Mouse (Mus musculus) hindbrain, embryonic 13.5 days (tissue): Measurements from ENCODE around the gene Igfbp5. TPM values are rescaled to one million over a fixed set of nuclear protein-coding genes. Genes with fewer than 3 reads are reported as not detected.

Experiments used
- ATAC-seq: fragments of 200-750 bp; cut with Nextera tagmentation; 2 replicates; pipeline ENCODE4 v1.8.0; 2017; ENCODE audit warnings: moderate TSS enrichment; ENCODE audit not compliant: low FRiP score
- H3K27ac ChIP-seq: fragments of 300-500 bp; sonication (generic); 2 replicates; pipeline ENCODE4 v1.5.1; 2015; ENCODE audit warnings: inconsistent platforms, mild to moderate bottlenecking, moderate library complexity
- H3K27me3 ChIP-seq: fragments of 300-500 bp; sonication (generic); 2 replicates; pipeline ENCODE4 v1.6.1; 2015; ENCODE audit warnings: mild to moderate bottlenecking, inconsistent platforms
- H3K36me3 ChIP-seq: fragments of 300-500 bp; sonication (generic); 2 replicates; pipeline ENCODE4 v1.6.1; 2015; ENCODE audit warnings: mild to moderate bottlenecking, inconsistent platforms
- H3K4me1 ChIP-seq: fragments of 300-500 bp; sonication (generic); replicated peaks from 2 replicates; pipeline ENCODE4 v1.6.1; 2015; ENCODE audit warnings: inconsistent platforms
- H3K4me2 ChIP-seq: fragments of 300-500 bp; sonication (generic); 2 replicates; pipeline ENCODE4 v1.6.1; 2015; ENCODE audit warnings: inconsistent platforms, mild to moderate bottlenecking, moderate library complexity
- H3K4me3 ChIP-seq: fragments of 300-500 bp; sonication (generic); 2 replicates; pipeline ENCODE4 v1.5.1; 2015; ENCODE audit warnings: mild to moderate bottlenecking, inconsistent platforms
- H3K9ac ChIP-seq: fragments of 300-500 bp; sonication (generic); 2 replicates; pipeline ENCODE4 v1.6.1; 2015; ENCODE audit warnings: mild to moderate bottlenecking, inconsistent platforms
- H3K9me3 ChIP-seq: fragments of 300-500 bp; sonication (generic); 2 replicates; pipeline ENCODE4 v1.6.1; 2016; ENCODE audit warnings: inconsistent platforms
- WGBS: fragments of 180-500 bp; shearing (Covaris S2); methylation state at CpG from one replicate; pipeline ENCODE4 v1.1.7; 2015; 5-methylcytosine and 5-hydroxymethylcytosine counted together
- polyA plus RNA-seq: library from polyadenylated mRNA; unstranded; fragments of >200 nt; fragmentation: Nextera tagmentation; extraction: Ambion mirVana; gene quantifications from 2 replicates; pipeline ENCODE4 v1.2.1, GENCODE M21; 2015

The Igfbp5 gene
- polyA plus RNA-seq, result 60.5 and 68.4 TPM in 2 replicates

DNA sequence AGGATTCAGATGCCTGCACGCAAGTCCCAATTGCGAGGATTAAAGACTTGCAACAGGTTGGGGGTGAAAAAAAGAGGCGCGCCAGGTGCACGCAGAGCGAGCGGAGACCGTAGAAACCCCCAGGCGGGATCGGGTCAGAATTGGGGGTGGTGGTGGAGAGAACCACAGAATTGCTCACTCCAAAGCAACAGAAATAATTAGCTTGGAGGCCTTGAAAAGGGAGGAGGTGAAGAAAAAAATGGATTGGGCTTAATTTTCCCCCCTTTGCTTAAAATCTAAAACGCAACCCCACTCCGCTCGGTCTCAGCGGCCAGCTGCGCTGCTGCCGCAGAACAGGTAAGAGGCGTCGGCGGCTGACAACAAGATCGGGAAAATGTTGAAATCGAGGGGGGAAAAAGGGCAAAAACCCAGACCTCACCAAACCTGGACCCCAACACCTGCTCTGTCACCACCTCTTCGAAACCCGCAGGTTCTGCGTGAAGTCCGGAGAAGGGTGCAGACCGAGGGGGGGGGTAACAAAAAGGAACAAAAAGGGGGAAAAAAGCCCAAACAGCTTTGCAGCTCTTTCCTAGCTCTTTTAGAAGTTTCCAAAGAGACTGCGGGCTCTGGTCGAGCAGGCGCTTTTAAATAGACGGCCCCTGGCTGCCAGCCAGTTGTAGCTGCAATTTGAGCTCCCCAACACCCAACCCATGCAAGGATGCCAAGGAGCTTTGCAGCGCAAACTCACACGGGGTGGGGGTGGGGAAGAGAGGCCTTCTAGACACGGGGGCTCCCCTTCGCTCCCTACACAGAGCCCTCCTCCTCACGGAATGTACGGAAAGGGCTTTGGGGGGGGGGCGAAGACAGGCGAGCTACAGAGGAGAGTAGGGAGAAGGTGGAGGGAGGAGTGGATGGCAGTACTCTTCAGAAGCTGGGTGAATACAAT, at the start of gene Igfbp5:
Igfbp5 (minus strand) TSS at position 598 of the 925 bp plus-strand sequence.
- H3K27ac ChIP-seq, result peak within 1 kb of the TSS; percentile 83
- H3K9me3 ChIP-seq, result no peaks in the 10 kb centered on the region
- peaks cover 60% of the 10 kb centered on the region for H3K4me1 ChIP-seq
- WGBS, result under 1% methylated on average over 38 of the region's 38 CpGs
- peak; percentile 26 for ATAC-seq
- H3K36me3 ChIP-seq, result no peaks in the 10 kb centered on the region
- H3K4me2 ChIP-seq, result peak within 1 kb of the TSS; percentile 95
- peak within 1 kb of the TSS; percentile 57 for H3K4me3 ChIP-seq
- H3K27me3 ChIP-seq, result peaks cover 50% of the 10 kb centered on the region
- H3K9ac ChIP-seq, result peak within 1 kb of the TSS; percentile 78

DNA sequence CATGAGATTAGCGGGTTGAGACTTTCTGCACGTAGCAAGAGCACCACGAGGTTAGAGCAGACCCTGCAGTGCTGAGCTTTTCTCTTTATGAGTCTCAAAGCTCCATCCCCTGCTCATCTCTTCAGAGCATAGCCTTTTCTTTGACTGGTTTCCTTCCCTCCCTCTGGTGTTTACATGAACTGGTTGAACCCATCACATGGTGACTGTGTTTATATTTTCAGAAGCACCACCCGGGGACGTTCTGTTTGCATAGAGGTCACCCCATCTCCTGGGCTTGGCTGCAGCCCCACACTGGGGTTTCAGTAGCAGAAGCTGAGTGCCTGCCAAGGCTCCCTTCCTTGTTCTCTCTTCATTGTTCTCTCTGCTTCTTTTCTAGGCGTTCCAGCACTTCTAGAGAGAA, 40.1 kb upstream of the Igfbp5 start:
- H3K27ac ChIP-seq, result no peak overlapping the region

DNA sequence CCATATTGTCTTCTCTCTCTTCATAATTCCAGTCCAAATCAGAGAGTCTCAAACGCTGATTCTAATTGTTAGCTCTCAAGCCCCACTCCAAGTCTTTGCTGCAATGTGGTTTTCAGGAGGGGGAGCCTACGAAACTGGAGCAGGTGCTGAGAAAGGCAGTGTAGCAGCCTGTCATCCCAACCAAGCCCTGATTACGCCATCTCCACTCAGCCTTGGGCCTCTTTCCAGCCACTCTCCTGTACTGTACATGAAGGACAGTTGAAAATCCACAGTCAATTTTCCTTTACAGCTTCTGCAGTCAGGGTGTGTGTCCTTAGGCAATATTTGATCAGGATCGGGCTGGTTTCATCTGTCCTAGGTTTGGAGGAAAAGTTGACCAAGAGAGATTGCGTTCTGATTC, 38.4 kb upstream of the Igfbp5 start:
- Histone ChIP-seq H3K9ac (no peak overlapping the region), H3K27me3 (no peaks in the 10 kb centered on the region), H3K27ac (no peak overlapping the region), H3K36me3 (no peaks in the 10 kb centered on the region), H3K9me3 (no peaks in the 10 kb centered on the region), H3K4me2 (no peak overlapping the region), H3K4me3 (no peak overlapping the region), H3K4me1 (no peaks in the 10 kb centered on the region; the same call in 1 of the 2 replicates)
- WGBS, result 90% methylated on average over 5 of the region's 5 CpGs
- no peak for ATAC-seq

More for the DNA sequence above, 40.1 kb upstream of the Igfbp5 start:
- no peaks in the 10 kb centered on the region for H3K9me3 ChIP-seq
- H3K9ac ChIP-seq, result no peak overlapping the region
- no peak overlapping the region for H3K4me3 ChIP-seq
- WGBS, result 72% methylated on average over 6 of the region's 6 CpGs
- ATAC-seq, result no peak
- no peak overlapping the region for H3K4me2 ChIP-seq
- H3K27me3 ChIP-seq, result no peaks in the 10 kb centered on the region
- H3K36me3 ChIP-seq, result no peaks in the 10 kb centered on the region
- no peaks in the 10 kb centered on the region; the same call in 1 of the 2 replicates for H3K4me1 ChIP-seq

GRCm38 (mm10) chr1:72895821-72896220, 21.1 kb upstream of the Igfbp5 start:
- WGBS, result 76% methylated on average over 2 of the region's 2 CpGs
- no peaks in the 10 kb centered on the region for H3K9me3 ChIP-seq
- no peak overlapping the region for H3K4me3 ChIP-seq
- H3K4me2 ChIP-seq, result no peak overlapping the region
- H3K9ac ChIP-seq, result no peak overlapping the region
- H3K27me3 ChIP-seq, result no peaks in the 10 kb centered on the region
- no peaks in the 10 kb centered on the region for H3K4me1 ChIP-seq
- H3K36me3 ChIP-seq, result no peaks in the 10 kb centered on the region
- no peak overlapping the region for H3K27ac ChIP-seq
- no peak for ATAC-seq

DNA sequence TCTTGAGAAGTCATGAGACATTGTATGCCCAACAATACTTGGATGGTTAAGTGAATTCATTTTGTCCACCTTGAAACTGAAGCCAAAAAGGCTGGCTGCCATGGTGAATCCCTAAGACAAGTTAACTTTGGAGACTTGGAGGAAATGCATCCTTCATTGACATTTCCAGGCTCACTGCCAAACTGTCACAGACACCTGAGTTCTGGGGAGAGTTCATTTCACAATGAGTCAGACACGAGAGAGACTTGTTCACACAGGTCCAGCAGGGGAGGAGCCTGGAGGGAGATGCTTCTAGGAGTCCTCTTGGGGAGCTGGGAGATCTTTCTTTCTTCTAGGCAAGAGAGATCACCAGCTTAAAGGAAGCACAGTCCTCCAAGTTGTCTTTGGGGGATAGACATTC, 13.2 kb upstream of the Igfbp5 start:
- Histone ChIP-seq H3K4me1 (no peaks in the 10 kb centered on the region), H3K27me3 (0 out of 2 replicates have a peak, but pooled peaks cover 3% of the 10 kb centered on the region), H3K4me2 (no peak overlapping the region), H3K27ac (no peak overlapping the region), H3K9ac (no peak overlapping the region), H3K36me3 (no peaks in the 10 kb centered on the region), H3K4me3 (no peak overlapping the region), H3K9me3 (no peaks in the 10 kb centered on the region)
- ATAC-seq, result no peak
- WGBS, result 66% methylated on average over 1 of the region's 1 CpGs

DNA sequence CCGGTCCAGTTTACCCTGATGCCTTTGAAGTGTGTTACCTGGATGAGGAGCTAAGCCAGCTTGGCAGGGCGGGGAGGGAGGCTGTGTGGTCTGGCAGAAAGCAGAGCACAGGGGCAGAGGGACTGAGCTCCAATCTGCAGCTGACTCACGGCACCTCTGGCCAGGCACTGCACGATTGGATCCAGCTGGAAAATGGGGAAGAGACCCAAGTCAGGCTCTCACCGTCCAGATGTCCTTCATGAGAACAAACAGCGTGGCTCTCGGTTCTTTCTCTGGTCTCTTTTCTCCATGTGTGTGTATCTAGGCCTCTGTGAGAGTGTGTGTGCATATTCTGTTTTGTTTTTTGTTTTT, 11.1 kb upstream of the Igfbp5 start:
- H3K4me2 ChIP-seq, result no peak overlapping the region
- no peak overlapping the region for H3K4me3 ChIP-seq
- 87% methylated on average over 7 of the region's 7 CpGs for WGBS
- no peaks in the 10 kb centered on the region for H3K9me3 ChIP-seq
- H3K9ac ChIP-seq, result no peak overlapping the region
- H3K4me1 ChIP-seq, result no peaks in the 10 kb centered on the region
- no peak overlapping the region for H3K27ac ChIP-seq
- no peaks in the 10 kb centered on the region for H3K36me3 ChIP-seq
- 0 out of 2 replicates have a peak, but pooled peaks cover 3% of the 10 kb centered on the region for H3K27me3 ChIP-seq
- no peak for ATAC-seq

GRCm38 (mm10) chr1:72885111-72885818, 10.6 kb upstream of the Igfbp5 start:
- ATAC-seq, result no peak
- H3K4me2 ChIP-seq, result no peak overlapping the region
- 0 out of 2 replicates have a peak, but pooled peaks cover 3% of the 10 kb centered on the region for H3K27me3 ChIP-seq
- H3K36me3 ChIP-seq, result no peaks in the 10 kb centered on the region
- no peak overlapping the region for H3K4me3 ChIP-seq
- no peak overlapping the region for H3K27ac ChIP-seq
- no peaks in the 10 kb centered on the region for H3K4me1 ChIP-seq
- no peak overlapping the region for H3K9ac ChIP-seq
- H3K9me3 ChIP-seq, result no peaks in the 10 kb centered on the region
- 85% methylated on average over 11 of the region's 11 CpGs for WGBS

- no peak overlapping the region for H3K4me2 ChIP-seq
- ATAC-seq, result no peak
Observed at GRCm38 (mm10) chr1:72879319-72879634, 4.6 kb upstream of the Igfbp5 start.

GRCm38 (mm10) chr1:72878473-72879318, 4.0 kb upstream of the Igfbp5 start:
- Histone ChIP-seq H3K9ac (no peak overlapping the region), H3K4me3 (no peak overlapping the region), H3K36me3 (no peaks in the 10 kb centered on the region), H3K27ac (no peak overlapping the region), H3K27me3 (peaks cover 38% of the 10 kb centered on the region), H3K9me3 (no peaks in the 10 kb centered on the region), H3K4me1 (peaks cover 25% of the 10 kb centered on the region), H3K4me2 (peak overlapping the region; percentile 43)
- 62% methylated on average over 25 of the region's 25 CpGs for WGBS
- no peak for ATAC-seq

More at GRCm38 (mm10) chr1:72879319-72879634, 4.6 kb upstream of the Igfbp5 start:
- H3K9ac ChIP-seq, result no peak overlapping the region
- H3K27ac ChIP-seq, result no peak overlapping the region
- 57% methylated on average over 4 of the region's 4 CpGs for WGBS
- H3K4me1 ChIP-seq, result peaks cover 19% of the 10 kb centered on the region
- no peak overlapping the region for H3K4me3 ChIP-seq
- H3K9me3 ChIP-seq, result no peaks in the 10 kb centered on the region
- H3K27me3 ChIP-seq, result peaks cover 32% of the 10 kb centered on the region
- no peaks in the 10 kb centered on the region for H3K36me3 ChIP-seq

DNA sequence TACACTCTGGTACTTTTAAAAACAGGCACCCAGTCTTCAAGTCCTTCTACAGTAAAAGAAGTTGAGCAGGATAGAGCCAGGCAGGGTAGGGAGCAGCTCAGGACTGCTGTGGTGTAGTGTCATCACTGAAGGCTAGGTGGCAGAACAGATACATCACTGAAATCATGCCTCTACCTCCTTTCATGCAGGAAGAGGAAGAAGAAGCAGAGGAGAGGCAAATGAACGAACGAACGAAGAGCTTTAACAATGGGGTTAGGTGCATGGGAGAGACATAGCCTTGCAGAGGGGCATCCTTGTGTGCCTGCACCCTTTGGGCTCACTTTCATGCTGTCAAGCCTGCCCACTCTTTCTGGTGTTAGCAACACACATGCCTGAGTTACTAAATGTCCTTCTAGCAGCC, 3.2 kb upstream of the Igfbp5 start:
- Histone ChIP-seq H3K27ac (no peak overlapping the region), H3K4me3 (peak overlapping the region; percentile 19; the same call in 1 of the 2 replicates), H3K36me3 (no peaks in the 10 kb centered on the region), H3K4me2 (peak overlapping the region; percentile 43), H3K9me3 (no peaks in the 10 kb centered on the region), H3K27me3 (peaks cover 46% of the 10 kb centered on the region), H3K9ac (no peak overlapping the region), H3K4me1 (peaks cover 33% of the 10 kb centered on the region)
- whole genome bisulfite sequencing, result 10% methylated on average over 3 of the region's 3 CpGs
- no peak for ATAC-seq

GRCm38 (mm10) chr1:72876111-72876510, 1.4 kb upstream of the Igfbp5 start:
- H3K27ac ChIP-seq, result no peak overlapping the region

GRCm38 (mm10) chr1:72875708-72876107, 1.0 kb upstream of the Igfbp5 start:
- 3% methylated on average over 3 of the region's 3 CpGs for WGBS
- Histone ChIP-seq H3K36me3 (no peaks in the 10 kb centered on the region), H3K9me3 (no peaks in the 10 kb centered on the region), H3K4me3 (no peak overlapping the region), H3K4me1 (peaks cover 49% of the 10 kb centered on the region), H3K27me3 (peaks cover 50% of the 10 kb centered on the region), H3K9ac (no peak overlapping the region), H3K4me2 (peak overlapping the region; percentile 95), H3K27ac (no peak overlapping the region)
- ATAC-seq, result no peak

More at GRCm38 (mm10) chr1:72876111-72876510, 1.4 kb upstream of the Igfbp5 start:
- peak overlapping the region; percentile 95; the same call in 1 of the 2 replicates for H3K4me2 ChIP-seq
- H3K4me1 ChIP-seq, result peaks cover 45% of the 10 kb centered on the region
- H3K36me3 ChIP-seq, result no peaks in the 10 kb centered on the region
- no peak for ATAC-seq
- no peaks in the 10 kb centered on the region for H3K9me3 ChIP-seq
- WGBS, result 50% methylated on average over 3 of the region's 3 CpGs
- H3K4me3 ChIP-seq, result no peak overlapping the region
- H3K27me3 ChIP-seq, result peaks cover 50% of the 10 kb centered on the region
- H3K9ac ChIP-seq, result no peak overlapping the region
